Mouse (Mus musculus): ENCODE data around the gene Vmn1r198. TPM values are rescaled to one million over a fixed set of nuclear protein-coding genes. Genes with fewer than 3 reads are reported as not detected.
"Not testable (repeated sequence)": the region's sequence is repeated elsewhere in the genome, so short reads cannot be mapped to it uniquely, and the experiment has no call there.

Vmn1r198 gene
- polyA plus RNA-seq (2012; rRNA removed), result not detected in 2 replicates

GRCm38 (mm10) chr13:22350064-22350463, at the start of gene Vmn1r198:
Vmn1r198 (plus strand) TSS chr13:22350364.
- no peaks in the 10 kb centered on the region for H3K4me1 ChIP-seq (ENCODE audit: control insufficient read depth, insufficient read depth, low read length)
- no peak for DNase-seq
- no peaks in the 10 kb centered on the region for H3K27me3 ChIP-seq (ENCODE audit: control insufficient read depth, insufficient read depth, low read length)
- no peak within 1 kb of the TSS for H3K4me3 ChIP-seq (replicated peaks; ENCODE audit: insufficient read depth, low read depth, low read length)
- 44% methylated on average over 1 of the region's 1 CpGs for WGBS
- H3K27ac ChIP-seq (ENCODE audit: insufficient read depth, low read length), result no peak within 1 kb of the TSS
- no peak for TF ChIP-seq CTCF (IDR thresholded peaks at IDR 0.05; ENCODE audit: borderline replicate concordance, insufficient read depth, low read depth, low read length)
- TF ChIP-seq POLR2A (IDR thresholded peaks at IDR 0.05; ENCODE audit: borderline replicate concordance, insufficient read depth, low read length), result no peak

GRCm38 (mm10) chr13:22308075-22308474, 42.1 kb upstream of the Vmn1r198 start:
- H3K27me3 ChIP-seq (ENCODE audit: control insufficient read depth, insufficient read depth, low read length); H3K4me1 ChIP-seq (ENCODE audit: control insufficient read depth, insufficient read depth, low read length); H3K27ac ChIP-seq (ENCODE audit: insufficient read depth, low read length); H3K4me3 ChIP-seq (replicated peaks; ENCODE audit: insufficient read depth, low read depth, low read length); DNase-seq: not testable (repeated sequence)
- WGBS, result 86% methylated on average over 5 of the region's 5 CpGs

GRCm38 (mm10) chr13:22315361-22315760, 34.8 kb upstream of the Vmn1r198 start:
- no peak for DNase-seq
- no peak for TF ChIP-seq POLR2A (IDR thresholded peaks at IDR 0.05; ENCODE audit: borderline replicate concordance, insufficient read depth, low read length)
- TF ChIP-seq CTCF (IDR thresholded peaks at IDR 0.05; ENCODE audit: borderline replicate concordance, insufficient read depth, low read depth, low read length), result no peak
- Histone ChIP-seq H3K27me3 (ENCODE audit: control insufficient read depth, insufficient read depth, low read length) (no peaks in the 10 kb centered on the region), H3K4me1 (ENCODE audit: control insufficient read depth, insufficient read depth, low read length) (no peaks in the 10 kb centered on the region), H3K4me3 (replicated peaks; ENCODE audit: insufficient read depth, low read depth, low read length) (no peak overlapping the region), H3K27ac (ENCODE audit: insufficient read depth, low read length) (no peak overlapping the region)
- WGBS, result 70% methylated on average over 2 of the region's 2 CpGs

GRCm38 (mm10) chr13:22317366-22317765, 32.8 kb upstream of the Vmn1r198 start:
- no peaks in the 10 kb centered on the region for H3K27me3 ChIP-seq (ENCODE audit: control insufficient read depth, insufficient read depth, low read length)
- TF ChIP-seq CTCF (IDR thresholded peaks at IDR 0.05; ENCODE audit: borderline replicate concordance, insufficient read depth, low read depth, low read length) (no peak), POLR2A (IDR thresholded peaks at IDR 0.05; ENCODE audit: borderline replicate concordance, insufficient read depth, low read length) (no peak)
- H3K4me3 ChIP-seq (replicated peaks; ENCODE audit: insufficient read depth, low read depth, low read length), result no peak overlapping the region
- H3K4me1 ChIP-seq (ENCODE audit: control insufficient read depth, insufficient read depth, low read length), result no peaks in the 10 kb centered on the region
- DNase-seq, result no peak
- no peak overlapping the region for H3K27ac ChIP-seq (ENCODE audit: insufficient read depth, low read length)
- 77% methylated on average over 2 of the region's 2 CpGs for WGBS

GRCm38 (mm10) chr13:22320091-22320490, 30.1 kb upstream of the Vmn1r198 start:
- no peak for TF ChIP-seq CTCF (IDR thresholded peaks at IDR 0.05; ENCODE audit: borderline replicate concordance, insufficient read depth, low read depth, low read length)
- TF ChIP-seq POLR2A (IDR thresholded peaks at IDR 0.05; ENCODE audit: borderline replicate concordance, insufficient read depth, low read length), result no peak
- no peak overlapping the region for H3K4me3 ChIP-seq (replicated peaks; ENCODE audit: insufficient read depth, low read depth, low read length)

GRCm38 (mm10) chr13:22324289-22324688, 25.9 kb upstream of the Vmn1r198 start, which contains the start of gene Vmn1r197:
Vmn1r197 (plus strand) TSS chr13:22324589.
- no peak for DNase-seq
- TF ChIP-seq CTCF (IDR thresholded peaks at IDR 0.05; ENCODE audit: borderline replicate concordance, insufficient read depth, low read depth, low read length), result no peak
- TF ChIP-seq POLR2A (IDR thresholded peaks at IDR 0.05; ENCODE audit: borderline replicate concordance, insufficient read depth, low read length), result no peak
- no peak within 1 kb of the TSS for H3K4me3 ChIP-seq (replicated peaks; ENCODE audit: insufficient read depth, low read depth, low read length)
- no peaks in the 10 kb centered on the region for H3K4me1 ChIP-seq (ENCODE audit: control insufficient read depth, insufficient read depth, low read length)
- no peaks in the 10 kb centered on the region for H3K27me3 ChIP-seq (ENCODE audit: control insufficient read depth, insufficient read depth, low read length)
- no peak within 1 kb of the TSS for H3K27ac ChIP-seq (ENCODE audit: insufficient read depth, low read length)

More at GRCm38 (mm10) chr13:22320091-22320490, 30.1 kb upstream of the Vmn1r198 start:
- Histone ChIP-seq H3K4me1 (ENCODE audit: control insufficient read depth, insufficient read depth, low read length) (no peaks in the 10 kb centered on the region), H3K27me3 (ENCODE audit: control insufficient read depth, insufficient read depth, low read length) (no peaks in the 10 kb centered on the region), H3K27ac (ENCODE audit: insufficient read depth, low read length) (no peak overlapping the region)
- DNase-seq, result no peak

GRCm38 (mm10) chr13:22333269-22333668, 16.9 kb upstream of the Vmn1r198 start:
- Histone ChIP-seq H3K4me1 (ENCODE audit: control insufficient read depth, insufficient read depth, low read length) (no peaks in the 10 kb centered on the region), H3K27ac (ENCODE audit: insufficient read depth, low read length) (no peak overlapping the region), H3K27me3 (ENCODE audit: control insufficient read depth, insufficient read depth, low read length) (no peaks in the 10 kb centered on the region), H3K4me3 (replicated peaks; ENCODE audit: insufficient read depth, low read depth, low read length) (no peak overlapping the region)
- DNase-seq, result no peak
- TF ChIP-seq POLR2A (IDR thresholded peaks at IDR 0.05; ENCODE audit: borderline replicate concordance, insufficient read depth, low read length) (no peak), CTCF (IDR thresholded peaks at IDR 0.05; ENCODE audit: borderline replicate concordance, insufficient read depth, low read depth, low read length) (no peak)
- 71% methylated on average over 2 of the region's 2 CpGs for WGBS

GRCm38 (mm10) chr13:22335565-22335964, 14.6 kb upstream of the Vmn1r198 start:
- TF ChIP-seq CTCF (IDR thresholded peaks at IDR 0.05; ENCODE audit: borderline replicate concordance, insufficient read depth, low read depth, low read length) (no peak), POLR2A (IDR thresholded peaks at IDR 0.05; ENCODE audit: borderline replicate concordance, insufficient read depth, low read length) (no peak)
- Histone ChIP-seq H3K4me1 (ENCODE audit: control insufficient read depth, insufficient read depth, low read length) (no peaks in the 10 kb centered on the region), H3K4me3 (replicated peaks; ENCODE audit: insufficient read depth, low read depth, low read length) (no peak overlapping the region), H3K27me3 (ENCODE audit: control insufficient read depth, insufficient read depth, low read length) (no peaks in the 10 kb centered on the region), H3K27ac (ENCODE audit: insufficient read depth, low read length) (no peak overlapping the region)
- 93% methylated on average over 1 of the region's 1 CpGs for whole genome bisulfite sequencing
- no peak for DNase-seq
